Mouse (Mus musculus): Measurements from ENCODE around the gene Ltbp1. TPM values are rescaled to one million over a fixed set of nuclear protein-coding genes. Genes with fewer than 3 reads are reported as not detected.
"Not testable (repeated sequence)": the region's sequence is repeated elsewhere in the genome, so short reads cannot be mapped to it uniquely, and the experiment has no call there.

The Ltbp1 gene
- polyA plus RNA-seq, 1 experiment from 2014 or later = 4.2 TPM

DNA sequence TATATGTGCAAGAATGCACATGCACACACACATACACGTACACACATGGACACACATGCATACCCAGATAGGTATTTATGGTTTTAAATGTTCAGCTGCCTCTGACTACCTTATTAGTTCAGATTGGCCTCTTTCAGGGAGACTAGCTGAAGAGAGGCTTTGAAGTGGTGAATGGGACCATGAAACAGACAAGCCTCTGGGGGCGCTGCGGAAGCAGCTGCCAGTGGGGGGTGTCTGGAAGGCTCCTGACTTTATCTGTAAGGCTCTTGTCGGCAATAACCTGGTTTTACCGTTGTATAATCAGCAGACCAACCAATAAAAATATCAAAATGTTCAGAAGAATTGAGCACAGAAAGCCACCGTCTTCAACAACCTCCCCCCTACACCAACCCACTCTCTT, 114.7 kb downstream of the Ltbp1 start:
- peak; percentile 56 for DNase-seq (ENCODE audit: low spot score)
- Histone ChIP-seq H3K4me1 (replicated peaks; ENCODE audit: control insufficient read depth, insufficient read depth, low read length) (no peaks in the 10 kb centered on the region; the same call in 1 of the 2 replicates), H3K9me3 (ENCODE audit: control insufficient read depth, low read length) (no peaks in the 10 kb centered on the region), H3K27me3 (ENCODE audit: control insufficient read depth, insufficient read depth, low read length) (no peaks in the 10 kb centered on the region), H3K4me3 (ENCODE audit: low read depth, low read length) (no peak overlapping the region), H3K36me3 (ENCODE audit: control insufficient read depth, insufficient read depth, low read length) (no peaks in the 10 kb centered on the region), H3K27ac (ENCODE audit: low read depth, low read length) (no peak overlapping the region), H3K9ac (ENCODE audit: low read length) (no peak overlapping the region), H3K4me2 (ENCODE audit: low read depth, low read length, severe bottlenecking) (no peak overlapping the region)
- peak; percentile 37; the same call in 1 of the 2 replicates for ATAC-seq (replicated peaks; ENCODE audit: low FRiP score)
- 44% methylated on average over 6 of the region's 6 CpGs for WGBS

GRCm38 (mm10) chr17:75122584-75123282, 117.4 kb downstream of the Ltbp1 start:
- no peaks in the 10 kb centered on the region for H3K36me3 ChIP-seq (ENCODE audit: control insufficient read depth, insufficient read depth, low read length)
- WGBS = 77% methylated on average over 8 of the region's 8 CpGs
- no peak overlapping the region for H3K27ac ChIP-seq (ENCODE audit: low read depth, low read length)
- no peaks in the 10 kb centered on the region; the same call in 1 of the 2 replicates for H3K4me1 ChIP-seq (replicated peaks; ENCODE audit: control insufficient read depth, insufficient read depth, low read length)
- no peak for DNase-seq (ENCODE audit: low spot score)
- no peaks in the 10 kb centered on the region for H3K27me3 ChIP-seq (ENCODE audit: control insufficient read depth, insufficient read depth, low read length)
- no peak overlapping the region for H3K9ac ChIP-seq (ENCODE audit: low read length)
- no peak overlapping the region for H3K4me2 ChIP-seq (ENCODE audit: low read depth, low read length, severe bottlenecking)
- H3K4me3 ChIP-seq (ENCODE audit: low read depth, low read length) = no peak overlapping the region
- H3K9me3 ChIP-seq (ENCODE audit: control insufficient read depth, low read length) = no peaks in the 10 kb centered on the region
- ATAC-seq (replicated peaks; ENCODE audit: low FRiP score) = no peak

DNA sequence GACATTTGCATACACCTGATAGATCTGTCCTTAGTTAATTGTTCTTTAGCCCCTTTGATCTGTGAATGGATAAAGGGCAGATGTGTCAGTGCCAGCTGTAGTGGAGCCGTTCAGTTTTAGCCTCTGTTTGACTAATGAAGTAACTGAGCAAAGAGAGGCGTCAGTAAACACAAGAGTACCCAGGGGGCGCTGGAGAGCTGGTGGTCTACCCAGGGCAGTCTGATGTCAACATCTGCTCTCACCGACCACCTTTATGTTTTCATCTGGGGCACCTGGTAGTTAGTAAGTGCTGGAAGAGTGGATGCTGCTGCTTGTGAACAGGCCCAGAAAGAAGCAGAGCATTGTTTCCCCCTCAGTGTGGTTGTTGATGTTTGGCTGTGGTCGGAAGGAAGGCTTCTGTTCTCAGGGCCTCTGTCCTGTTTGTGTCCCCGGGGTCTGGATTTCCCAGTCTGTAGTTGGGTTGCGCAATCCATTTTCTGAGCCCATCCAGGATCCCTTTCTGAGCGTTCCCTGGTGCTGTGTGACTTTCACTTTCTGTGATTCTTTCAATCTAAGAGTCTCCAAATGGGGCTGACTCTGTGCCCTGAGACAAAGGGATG, 123.1 kb downstream of the Ltbp1 start:
- no peak for DNase-seq (ENCODE audit: low spot score)
- 61% methylated on average over 8 of the region's 8 CpGs for WGBS

DNA sequence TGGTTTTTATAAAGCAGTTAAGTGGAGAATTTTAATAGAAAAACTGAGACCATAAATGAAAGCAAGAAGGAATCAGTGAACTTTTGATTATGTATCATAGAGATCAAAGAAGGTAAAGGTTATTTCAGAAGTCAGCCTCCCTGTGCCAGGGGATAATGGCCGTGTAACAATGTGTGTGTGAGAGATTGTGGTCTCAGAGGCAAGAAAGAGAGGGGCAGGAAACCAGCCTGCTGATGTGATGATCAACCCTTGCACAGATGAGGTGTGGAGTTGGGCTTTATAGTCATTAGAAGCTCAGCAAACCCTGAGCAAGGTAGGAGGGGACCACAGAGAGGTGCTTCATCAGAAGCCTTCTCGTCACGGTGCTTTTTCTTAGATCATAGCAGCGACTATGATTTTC, 128.6 kb downstream of the Ltbp1 start:
- no peaks in the 10 kb centered on the region for H3K4me1 ChIP-seq (replicated peaks; ENCODE audit: control insufficient read depth, insufficient read depth, low read length)
- H3K27ac ChIP-seq (ENCODE audit: low read depth, low read length) = no peak overlapping the region
- no peak overlapping the region for H3K4me2 ChIP-seq (ENCODE audit: low read depth, low read length, severe bottlenecking)
- H3K9ac ChIP-seq (ENCODE audit: low read length) = no peak overlapping the region
- ATAC-seq (replicated peaks; ENCODE audit: low FRiP score) = no peak
- H3K36me3 ChIP-seq (ENCODE audit: control insufficient read depth, insufficient read depth, low read length) = no peaks in the 10 kb centered on the region
- H3K4me3 ChIP-seq (ENCODE audit: low read depth, low read length) = no peak overlapping the region
- 87% methylated on average over 4 of the region's 4 CpGs for WGBS
- DNase-seq (ENCODE audit: low spot score) = no peak
- no peaks in the 10 kb centered on the region for H3K27me3 ChIP-seq (ENCODE audit: control insufficient read depth, insufficient read depth, low read length)
- H3K9me3 ChIP-seq (ENCODE audit: control insufficient read depth, low read length) = no peaks in the 10 kb centered on the region

More for the DNA sequence above, 123.1 kb downstream of the Ltbp1 start:
- Histone ChIP-seq H3K4me3 (ENCODE audit: low read depth, low read length) (no peak overlapping the region), H3K4me2 (ENCODE audit: low read depth, low read length, severe bottlenecking) (no peak overlapping the region), H3K9me3 (ENCODE audit: control insufficient read depth, low read length) (no peaks in the 10 kb centered on the region), H3K36me3 (ENCODE audit: control insufficient read depth, insufficient read depth, low read length) (no peaks in the 10 kb centered on the region), H3K4me1 (replicated peaks; ENCODE audit: control insufficient read depth, insufficient read depth, low read length) (no peaks in the 10 kb centered on the region), H3K27me3 (ENCODE audit: control insufficient read depth, insufficient read depth, low read length) (no peaks in the 10 kb centered on the region), H3K9ac (ENCODE audit: low read length) (no peak overlapping the region), H3K27ac (ENCODE audit: low read depth, low read length) (no peak overlapping the region)
- ATAC-seq (replicated peaks; ENCODE audit: low FRiP score) = no peak

DNA sequence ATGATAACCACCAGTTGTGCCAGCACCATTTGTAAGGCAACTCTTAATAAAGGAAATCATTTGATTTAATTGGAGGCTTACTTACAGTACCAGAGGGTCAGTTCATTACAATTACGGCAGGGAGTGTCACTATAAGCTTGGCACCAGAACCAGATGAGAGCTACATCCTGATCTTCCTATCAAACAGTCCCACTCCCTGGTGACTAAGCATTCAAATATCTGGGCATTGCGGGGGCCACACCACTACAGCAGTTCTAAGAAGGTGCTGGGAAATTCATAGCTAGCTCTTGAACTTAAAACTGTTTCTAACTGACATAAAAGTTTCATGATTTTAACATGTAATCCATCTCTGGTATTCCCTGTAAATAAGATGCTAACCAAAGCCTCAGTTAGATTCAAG, 134.4 kb downstream of the Ltbp1 start:
- no peaks in the 10 kb centered on the region for H3K36me3 ChIP-seq (ENCODE audit: control insufficient read depth, insufficient read depth, low read length)
- DNase-seq (ENCODE audit: low spot score) (no peak), ATAC-seq (replicated peaks; ENCODE audit: low FRiP score) (no peak)
- no peaks in the 10 kb centered on the region for H3K9me3 ChIP-seq (ENCODE audit: control insufficient read depth, low read length)
- H3K4me3 ChIP-seq (ENCODE audit: low read depth, low read length) = no peak overlapping the region
- no peak overlapping the region for H3K9ac ChIP-seq (ENCODE audit: low read length)
- H3K27ac ChIP-seq (ENCODE audit: low read depth, low read length) = no peak overlapping the region
- no peak overlapping the region for H3K4me2 ChIP-seq (ENCODE audit: low read depth, low read length, severe bottlenecking)
- H3K4me1 ChIP-seq (replicated peaks; ENCODE audit: control insufficient read depth, insufficient read depth, low read length) = no peaks in the 10 kb centered on the region; the same call in 1 of the 2 replicates
- 92% methylated on average over 2 of the region's 2 CpGs for WGBS
- H3K27me3 ChIP-seq (ENCODE audit: control insufficient read depth, insufficient read depth, low read length) = no peaks in the 10 kb centered on the region

DNA sequence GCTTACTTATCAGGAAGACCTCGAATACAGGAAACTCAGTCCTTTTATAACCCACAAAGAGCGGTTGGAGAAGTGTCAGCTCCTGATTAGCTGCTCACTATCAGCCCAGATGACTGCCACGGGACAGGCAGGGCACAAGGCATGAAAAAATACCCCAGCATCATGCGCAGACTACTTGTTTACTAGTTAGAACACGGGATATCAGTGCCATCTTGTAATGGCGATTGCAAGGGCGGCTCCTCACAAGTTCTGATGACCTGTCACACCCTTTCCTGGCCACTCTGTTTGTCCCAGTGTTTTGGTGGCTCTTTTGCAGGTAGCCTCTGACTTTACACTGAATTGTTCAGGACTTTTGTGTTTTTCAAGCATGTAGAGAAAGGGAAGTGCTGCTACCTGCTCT, 137.5 kb downstream of the Ltbp1 start:
- ATAC-seq (replicated peaks; ENCODE audit: low FRiP score) = not testable (repeated sequence)

DNA sequence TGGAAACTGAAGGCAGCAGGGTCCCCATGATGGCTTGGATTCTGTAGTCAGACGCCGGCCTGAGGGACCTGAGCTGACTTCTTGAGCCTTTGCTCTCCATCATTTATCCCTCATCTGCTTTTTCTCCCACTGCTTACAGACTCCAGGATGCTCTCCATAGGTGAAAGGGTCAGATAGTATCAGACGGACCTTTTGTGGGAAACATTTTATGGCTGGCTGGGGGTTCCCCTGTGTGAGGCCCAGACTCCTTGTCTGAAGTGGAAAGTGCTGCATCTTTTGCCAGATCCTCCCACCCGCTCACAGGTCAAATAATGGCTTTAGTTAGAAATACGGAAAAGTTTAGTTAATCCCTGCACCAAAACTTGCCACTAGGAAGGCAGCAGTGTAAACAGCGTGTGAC, 138.6 kb downstream of the Ltbp1 start:
- no peak overlapping the region for H3K9ac ChIP-seq (ENCODE audit: low read length)
- H3K4me3 ChIP-seq (ENCODE audit: low read depth, low read length) = no peak overlapping the region
- 44% methylated on average over 6 of the region's 6 CpGs for WGBS
- no peak overlapping the region for H3K27ac ChIP-seq (ENCODE audit: low read depth, low read length)
- DNase-seq (ENCODE audit: low spot score) = no peak
- no peak for ATAC-seq (replicated peaks; ENCODE audit: low FRiP score)
- no peaks in the 10 kb centered on the region for H3K36me3 ChIP-seq (ENCODE audit: control insufficient read depth, insufficient read depth, low read length)
- no peaks in the 10 kb centered on the region; the same call in 1 of the 2 replicates for H3K4me1 ChIP-seq (replicated peaks; ENCODE audit: control insufficient read depth, insufficient read depth, low read length)
- H3K9me3 ChIP-seq (ENCODE audit: control insufficient read depth, low read length) = no peaks in the 10 kb centered on the region
- no peaks in the 10 kb centered on the region for H3K27me3 ChIP-seq (ENCODE audit: control insufficient read depth, insufficient read depth, low read length)
- H3K4me2 ChIP-seq (ENCODE audit: low read depth, low read length, severe bottlenecking) = no peak overlapping the region

More for the DNA sequence above, 137.5 kb downstream of the Ltbp1 start:
- not testable (repeated sequence) for H3K36me3 ChIP-seq (ENCODE audit: control insufficient read depth, insufficient read depth, low read length); H3K27ac ChIP-seq (ENCODE audit: low read depth, low read length); DNase-seq (ENCODE audit: low spot score); H3K27me3 ChIP-seq (ENCODE audit: control insufficient read depth, insufficient read depth, low read length); H3K9me3 ChIP-seq (ENCODE audit: control insufficient read depth, low read length); H3K4me3 ChIP-seq (ENCODE audit: low read depth, low read length); H3K9ac ChIP-seq (ENCODE audit: low read length); H3K4me2 ChIP-seq (ENCODE audit: low read depth, low read length, severe bottlenecking); H3K4me1 ChIP-seq (replicated peaks; ENCODE audit: control insufficient read depth, insufficient read depth, low read length)
- WGBS = 92% methylated on average over 7 of the region's 7 CpGs

DNA sequence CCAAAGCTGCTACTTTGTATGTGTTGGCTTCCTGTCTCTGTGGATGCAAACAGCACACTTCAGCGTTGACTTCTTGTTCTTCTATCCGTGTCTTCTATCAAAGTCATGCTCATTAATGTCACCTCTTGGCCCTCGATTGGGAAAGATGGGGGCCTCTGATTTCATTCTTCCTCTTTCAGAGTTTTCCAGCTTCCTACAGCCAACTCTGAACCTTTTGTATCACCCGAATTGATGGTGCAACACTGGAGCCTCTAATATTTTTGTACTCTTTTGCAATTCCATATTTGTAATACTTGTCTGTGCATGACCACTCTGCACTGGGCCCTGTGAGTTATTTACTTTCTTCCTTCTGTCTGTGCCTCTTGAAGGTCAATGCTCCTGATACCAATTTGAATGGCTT, 141.8 kb downstream of the Ltbp1 start:
- Histone ChIP-seq H3K9ac (ENCODE audit: low read length) (no peak overlapping the region), H3K9me3 (ENCODE audit: control insufficient read depth, low read length) (no peaks in the 10 kb centered on the region), H3K4me2 (ENCODE audit: low read depth, low read length, severe bottlenecking) (no peak overlapping the region), H3K4me3 (ENCODE audit: low read depth, low read length) (no peak overlapping the region), H3K27me3 (ENCODE audit: control insufficient read depth, insufficient read depth, low read length) (no peaks in the 10 kb centered on the region), H3K27ac (ENCODE audit: low read depth, low read length) (no peak overlapping the region), H3K4me1 (replicated peaks; ENCODE audit: control insufficient read depth, insufficient read depth, low read length) (no peaks in the 10 kb centered on the region; the same call in 1 of the 2 replicates), H3K36me3 (ENCODE audit: control insufficient read depth, insufficient read depth, low read length) (no peaks in the 10 kb centered on the region)
- ATAC-seq (replicated peaks; ENCODE audit: low FRiP score) (no peak), DNase-seq (ENCODE audit: low spot score) (no peak)
- WGBS = 90% methylated on average over 4 of the region's 4 CpGs

DNA sequence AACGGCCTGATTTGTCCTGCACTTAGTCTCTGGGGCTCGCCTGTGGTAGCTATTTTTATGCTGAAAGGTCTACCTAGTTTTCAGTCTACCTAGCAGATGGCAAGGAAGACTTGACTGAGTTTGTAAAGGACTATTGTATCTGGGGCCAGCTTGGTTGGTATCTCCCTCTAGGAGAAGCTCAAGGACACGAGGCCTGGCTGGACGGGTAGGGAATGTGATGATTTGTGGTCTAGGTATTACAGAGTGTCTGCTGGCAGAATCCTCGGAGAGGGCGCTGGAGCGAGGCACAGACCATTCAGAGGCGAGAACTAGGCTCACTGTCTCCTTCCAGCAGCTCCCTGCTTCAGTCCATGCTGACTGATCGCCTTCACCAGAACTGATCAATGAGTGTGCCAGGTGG, 146.4 kb downstream of the Ltbp1 start:
- DNase-seq (ENCODE audit: low spot score) (no peak), ATAC-seq (replicated peaks; ENCODE audit: low FRiP score) (no peak)
- no peaks in the 10 kb centered on the region for H3K36me3 ChIP-seq (ENCODE audit: control insufficient read depth, insufficient read depth, low read length)
- no peaks in the 10 kb centered on the region for H3K4me1 ChIP-seq (replicated peaks; ENCODE audit: control insufficient read depth, insufficient read depth, low read length)
- H3K27me3 ChIP-seq (ENCODE audit: control insufficient read depth, insufficient read depth, low read length) = no peaks in the 10 kb centered on the region
- no peak overlapping the region for H3K27ac ChIP-seq (ENCODE audit: low read depth, low read length)
- no peaks in the 10 kb centered on the region for H3K9me3 ChIP-seq (ENCODE audit: control insufficient read depth, low read length)
- no peak overlapping the region for H3K4me2 ChIP-seq (ENCODE audit: low read depth, low read length, severe bottlenecking)
- H3K4me3 ChIP-seq (ENCODE audit: low read depth, low read length) = no peak overlapping the region
- no peak overlapping the region for H3K9ac ChIP-seq (ENCODE audit: low read length)
- 88% methylated on average over 9 of the region's 9 CpGs for whole genome bisulfite sequencing

All from forebrain, embryonic 11.5 days (tissue).